Mouse (Mus musculus) ovary, postnatal 36 days (tissue): ENCODE data around the gene Gfpt1.
"Not testable (repeated sequence)": the region's sequence is repeated elsewhere in the genome, so short reads cannot be mapped to it uniquely, and the experiment has no call there.

ENCODE experiments used
- DNase-seq: peaks from one replicate; pipeline ENCODE4 v3.0.0; 2022; ENCODE audit warnings: low spot score, mixed read lengths

The Gfpt1 gene

GRCm38 (mm10) chr6:87042004-87042336 is 676 bp upstream of the Gfpt1 start:
- no peak for DNase-seq

- no peak for DNase-seq
Observed at GRCm38 (mm10) chr6:87043131-87043516, 478 bp downstream of the Gfpt1 start.

GRCm38 (mm10) chr6:87044895-87045294 is 2.2 kb downstream of the Gfpt1 start:
- no peak for DNase-seq

- no peak for DNase-seq
Observed at GRCm38 (mm10) chr6:87045507-87045906, 2.9 kb downstream of the Gfpt1 start.

GRCm38 (mm10) chr6:87048712-87049111 is 6.1 kb downstream of the Gfpt1 start:
- not testable (repeated sequence) for DNase-seq

- no peak for DNase-seq
Observed at GRCm38 (mm10) chr6:87051886-87052425, 9.3 kb downstream of the Gfpt1 start.

- no peak for DNase-seq
Observed at GRCm38 (mm10) chr6:87054193-87054592, 11.5 kb downstream of the Gfpt1 start.

- no peak for DNase-seq
Observed at GRCm38 (mm10) chr6:87059754-87060153, 17.1 kb downstream of the Gfpt1 start.

DNA sequence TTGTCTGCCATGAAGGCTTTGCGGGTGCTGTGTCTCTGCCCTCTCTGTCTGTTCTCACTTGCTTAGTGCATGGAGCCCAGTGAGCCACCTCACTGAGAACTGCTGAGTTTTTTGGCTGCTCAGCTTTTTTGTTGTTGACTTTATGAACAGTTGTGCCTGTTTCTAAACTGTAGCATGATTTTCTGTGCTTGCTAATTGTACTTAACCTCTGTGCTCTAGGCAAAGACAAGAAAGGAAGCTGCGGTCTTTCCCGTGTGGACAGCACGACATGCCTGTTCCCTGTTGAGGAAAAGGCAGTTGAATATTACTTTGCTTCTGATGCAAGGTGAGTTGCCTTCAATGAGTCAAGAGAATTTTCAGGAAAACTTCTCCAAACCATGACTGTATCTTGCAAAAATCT is 20.9 kb downstream of the Gfpt1 start:
- DNase-seq, result no peak

DNA sequence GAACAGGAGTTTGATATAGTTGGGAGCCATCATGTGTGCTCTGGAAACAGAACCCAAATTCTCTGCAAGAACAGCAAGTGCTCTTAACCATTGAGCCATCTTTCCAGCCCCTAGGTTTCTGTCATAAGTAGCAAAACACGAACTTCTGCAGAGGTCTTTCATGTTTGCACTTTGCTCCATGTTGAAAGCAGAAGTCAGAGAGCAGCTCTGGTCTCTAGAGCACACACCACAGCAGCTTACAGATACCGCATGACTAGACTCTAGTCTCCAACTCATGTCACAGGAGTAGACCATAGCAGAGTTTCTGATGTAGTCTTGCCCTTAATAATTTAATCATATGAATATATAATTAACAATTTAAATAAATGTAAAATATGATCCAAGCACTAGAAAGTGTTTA is 25.6 kb downstream of the Gfpt1 start:
- no peak for DNase-seq

DNA sequence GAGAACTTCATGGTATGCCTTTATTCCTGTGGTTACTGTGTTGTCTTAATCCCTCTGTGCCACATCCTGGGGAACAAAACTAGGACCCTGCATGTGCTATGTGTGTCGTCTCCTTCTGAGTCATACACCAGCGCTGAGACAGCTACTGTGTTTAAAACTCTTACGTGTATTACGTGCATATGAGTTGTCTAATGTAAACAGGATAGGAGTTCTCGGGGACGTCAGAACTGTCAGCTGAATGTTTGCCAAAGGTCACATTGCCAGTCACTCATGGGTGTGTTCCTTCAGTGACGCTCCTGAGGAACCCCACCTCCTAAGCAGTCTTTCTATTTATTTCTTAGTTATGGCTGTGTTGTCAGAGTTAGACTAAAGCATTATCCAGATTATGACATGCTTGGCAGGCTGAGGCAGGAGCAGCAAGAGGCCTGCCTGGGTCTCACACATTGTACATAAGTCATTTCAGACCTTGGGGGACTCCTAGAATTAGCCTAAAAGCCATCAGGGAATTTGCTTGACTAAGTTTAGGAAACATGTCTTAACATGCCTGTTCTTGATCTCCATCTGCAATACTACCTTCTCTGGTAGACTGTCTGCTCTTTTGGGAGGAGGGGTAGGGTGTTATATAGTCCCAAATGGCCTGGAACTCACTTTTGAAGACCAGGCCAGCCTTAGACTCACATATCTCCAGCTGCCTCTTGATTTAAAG is 26.7 kb downstream of the Gfpt1 start:
- no peak for DNase-seq

DNA sequence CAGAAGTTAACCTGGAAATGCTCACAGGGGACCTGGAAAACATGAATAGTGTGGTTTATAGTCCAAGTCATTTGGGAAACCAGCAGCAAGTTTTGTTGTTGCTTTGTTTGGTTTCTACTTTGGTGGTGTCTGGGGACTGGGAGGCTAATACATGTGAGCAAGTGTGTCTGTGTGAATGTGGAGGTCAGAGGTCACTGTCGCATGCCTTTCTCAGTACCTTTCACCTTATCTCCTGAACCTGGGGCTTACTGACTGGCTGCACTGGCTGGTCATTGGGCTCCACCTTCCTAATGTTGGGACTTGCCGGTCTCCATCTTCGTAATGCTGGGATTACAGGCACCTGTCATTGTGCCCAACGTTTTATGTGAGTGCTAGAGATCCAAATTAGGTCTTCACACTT is 28.0 kb downstream of the Gfpt1 start:
- DNase-seq, result no peak

- DNase-seq, result no peak
Observed at GRCm38 (mm10) chr6:87072759-87073158, 30.1 kb downstream of the Gfpt1 start.

- no peak for DNase-seq
Observed at GRCm38 (mm10) chr6:87075092-87075685, 32.5 kb downstream of the Gfpt1 start.

GRCm38 (mm10) chr6:87079457-87079856 is 36.8 kb downstream of the Gfpt1 start:
- no peak for DNase-seq

GRCm38 (mm10) chr6:87085026-87085425 is 42.4 kb downstream of the Gfpt1 start:
- DNase-seq, result no peak

DNA sequence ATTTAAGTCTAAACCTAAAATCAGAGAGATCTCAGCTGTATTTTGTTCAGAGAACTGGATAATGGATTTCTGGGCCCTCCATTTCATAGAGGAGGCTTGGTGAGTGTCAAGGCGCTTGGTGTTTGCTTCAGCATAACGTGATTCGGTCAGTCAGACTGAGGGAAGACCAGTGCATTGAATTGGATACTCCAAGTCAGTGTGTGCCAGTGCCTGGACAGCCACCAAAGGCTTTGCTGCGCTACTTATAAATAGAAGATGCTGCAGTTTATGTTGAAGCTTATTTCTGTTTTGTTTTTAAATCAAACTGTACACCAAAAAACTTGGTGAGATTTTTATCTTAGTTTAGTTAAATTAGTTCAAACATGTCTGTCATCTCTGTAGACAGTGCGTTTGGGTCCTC is 45.7 kb downstream of the Gfpt1 start:
- no peak for DNase-seq

DNA sequence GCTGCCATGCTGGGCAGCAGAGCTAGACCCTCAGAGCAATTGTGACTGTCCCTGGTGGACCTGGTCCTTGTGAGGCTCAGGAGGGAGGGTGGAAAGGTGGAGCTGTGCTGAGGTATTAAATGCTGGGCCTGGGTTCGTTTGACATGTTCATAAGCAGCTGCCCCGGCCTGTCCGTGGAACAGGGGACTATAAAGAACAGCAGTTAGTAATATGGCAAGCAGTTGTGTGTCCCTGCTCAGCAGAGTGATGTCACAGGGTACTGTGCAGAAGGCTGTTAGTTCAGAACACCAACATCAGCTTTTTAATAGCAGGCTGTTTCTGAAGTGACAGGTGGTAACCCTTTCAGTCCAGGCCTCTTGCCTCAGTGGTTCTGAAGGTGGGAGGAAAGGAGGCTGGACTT is 48.2 kb downstream of the Gfpt1 start:
- no peak for DNase-seq

GRCm38 (mm10) chr6:87092476-87092875 is 49.8 kb downstream of the Gfpt1 start:
- DNase-seq, result no peak

GRCm38 (mm10) chr6:87093631-87094030 is 51.0 kb downstream of the Gfpt1 start:
- not testable (repeated sequence) for DNase-seq

DNA sequence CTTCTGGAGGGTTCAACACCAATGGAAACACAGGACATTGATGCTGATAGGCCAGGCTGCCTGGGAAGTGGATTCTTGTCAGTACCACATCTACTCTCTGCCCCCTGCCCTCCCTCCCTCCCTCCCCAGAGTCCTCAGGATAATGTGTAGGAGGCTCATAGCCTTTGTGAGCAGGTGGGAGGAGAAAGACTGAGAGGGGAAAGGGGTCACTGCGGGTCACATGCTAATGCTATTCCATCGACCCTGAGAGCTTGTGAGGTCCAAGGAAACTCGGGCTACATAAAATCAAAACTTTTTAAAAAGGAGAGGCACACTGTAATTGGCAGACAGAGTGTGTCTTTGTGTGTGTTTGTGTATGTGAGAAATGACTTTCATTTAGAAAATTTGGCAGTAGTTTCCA is 56.6 kb downstream of the Gfpt1 start:
- DNase-seq, result no peak

DNA sequence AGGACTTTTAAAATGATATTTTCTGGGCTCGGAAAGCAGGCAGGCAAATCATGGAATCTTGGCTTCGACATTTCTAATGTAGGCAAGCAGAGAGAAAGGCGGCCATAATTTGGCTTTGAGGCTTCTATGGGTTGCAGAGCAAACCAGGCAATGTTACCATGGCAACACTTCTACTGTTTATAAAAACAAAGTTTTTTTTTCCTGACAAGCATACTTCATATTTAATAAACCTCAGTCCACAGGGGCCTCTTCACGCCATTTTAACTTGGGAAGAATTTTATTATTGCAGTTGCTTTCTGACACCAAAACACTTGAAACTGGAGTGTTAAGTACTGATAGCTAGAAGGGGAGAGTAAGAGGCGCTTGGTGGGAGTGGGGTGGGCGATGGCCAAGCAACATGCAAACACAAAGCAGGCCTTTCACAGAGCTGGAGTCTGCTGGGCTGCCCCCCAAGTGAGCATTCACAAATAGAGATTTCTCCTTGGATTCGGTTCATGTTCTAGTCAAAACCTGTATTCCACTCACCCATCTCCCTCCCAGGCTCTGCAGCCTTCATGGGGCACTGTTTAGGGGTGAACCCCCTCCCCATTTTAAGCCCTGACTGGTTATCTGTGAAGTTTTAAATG is 57.1 kb downstream of the Gfpt1 start:
- no peak for DNase-seq

DNA sequence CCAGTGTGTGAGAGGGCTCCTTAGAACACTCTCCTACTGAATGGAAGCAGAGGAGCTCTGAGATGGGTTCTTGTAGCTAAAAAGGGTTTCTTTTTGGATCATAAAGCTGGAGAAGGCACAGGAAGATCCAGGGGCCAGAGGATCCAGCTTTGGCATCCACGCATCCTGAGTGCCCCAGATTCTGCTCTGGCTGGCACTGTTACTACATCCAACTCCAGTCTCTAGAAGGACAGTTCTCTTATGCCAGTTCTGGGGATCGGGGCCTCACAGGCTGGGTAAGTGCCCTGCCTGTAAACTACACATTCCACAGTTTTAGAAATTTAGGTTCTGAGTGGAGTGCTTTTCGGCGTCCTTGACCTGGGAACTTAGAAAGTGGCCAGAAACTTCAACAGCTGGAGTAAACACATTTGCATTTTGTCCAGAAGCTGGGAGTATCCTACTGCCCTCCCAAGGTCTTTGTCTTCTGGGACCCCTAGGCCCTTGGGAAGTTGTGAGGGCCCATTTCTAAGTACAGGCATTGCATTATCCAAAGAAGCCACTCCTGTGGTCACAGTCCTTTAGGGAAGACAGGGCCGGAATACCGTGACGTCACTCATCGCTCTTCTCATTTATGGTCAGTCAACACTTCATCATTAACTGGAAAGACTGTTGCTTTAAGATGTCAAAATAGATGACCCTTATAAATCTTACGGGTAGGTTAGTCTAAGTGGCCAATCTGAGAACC is 57.8 kb downstream of the Gfpt1 start:
- no peak for DNase-seq
